Mouse (Mus musculus): ENCODE results near the gene Ank3.

DNA sequence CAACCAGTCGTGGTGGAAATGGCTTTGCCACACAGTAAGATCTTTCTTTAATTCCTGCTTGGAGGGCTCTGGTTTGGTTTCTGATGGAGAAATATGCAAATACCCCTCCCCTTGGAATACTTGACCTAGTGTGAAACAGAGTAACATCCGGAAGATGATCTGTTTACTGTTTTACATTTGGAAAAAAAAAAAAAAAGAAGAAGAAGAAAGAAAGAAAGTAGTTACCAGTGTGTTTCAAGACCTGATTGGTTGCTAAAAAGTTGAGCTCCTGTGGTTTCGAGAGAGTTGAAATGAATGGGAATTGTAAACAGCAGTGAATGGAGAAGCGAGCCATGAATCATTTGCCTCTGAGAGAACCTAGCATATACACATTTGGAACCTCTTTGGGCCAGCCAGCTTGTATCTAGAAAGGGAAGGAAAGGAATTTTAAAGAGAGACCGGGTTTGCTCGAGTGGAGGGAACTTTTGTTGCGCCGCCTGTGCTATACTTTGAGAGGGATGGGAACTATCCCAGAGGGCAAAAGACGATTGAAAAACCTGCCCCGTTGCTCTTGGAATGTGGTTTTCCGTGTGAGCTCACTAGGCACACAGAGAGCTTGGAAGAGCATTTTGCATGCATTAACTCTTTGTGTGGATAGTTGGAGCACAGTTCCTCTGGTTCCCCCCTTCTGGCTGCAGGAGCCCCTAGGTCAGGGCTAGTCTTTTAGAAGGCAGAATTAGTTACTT, 527.7 kb downstream of the Ank3 start:
- TF ChIP-seq CTCF (IDR thresholded peaks at IDR 0.05; ENCODE audit: insufficient read depth, low read length) (no peak), POLR2A (IDR thresholded peaks at IDR 0.05; ENCODE audit: borderline replicate concordance, extremely low read depth, low read depth, low read length) (no peak)

Data from lung, adult 2 months (tissue).